Mouse (Mus musculus): ENCODE data around the gene Cd59b.
A peak's percentile ranks its signal among the peaks of the same experiment; 100 is the strongest.

Cd59b gene

DNA sequence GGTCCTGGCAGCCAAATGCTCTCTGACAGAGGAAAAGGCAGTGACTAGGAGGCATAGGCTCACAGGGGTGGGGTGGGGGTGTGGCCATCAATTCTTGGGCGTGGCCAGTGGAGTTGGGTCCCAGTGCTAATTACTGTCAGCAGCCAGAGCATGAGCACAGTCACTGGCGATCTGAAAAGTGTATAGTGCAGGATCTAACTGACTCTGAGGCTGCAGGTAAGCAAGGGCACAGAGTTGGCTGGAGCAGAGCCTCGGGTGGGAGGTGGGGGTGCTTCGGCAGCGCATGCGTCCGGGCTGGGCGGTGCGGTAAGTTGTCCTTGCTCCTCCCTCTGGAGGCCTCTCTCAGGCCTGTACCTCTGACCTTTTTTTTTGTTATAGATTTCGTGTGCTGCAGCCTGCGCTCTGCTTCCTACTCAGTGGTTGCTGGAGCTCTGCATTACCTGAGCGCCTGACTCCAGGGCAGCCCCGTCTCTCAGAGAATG is at the start of gene Cd59b:
Gene Cd59b, plus strand, starts transcription at position 146 of the 482 bp plus-strand sequence.
- DNase-seq (ENCODE audit: low spot score in 2 of 2) = no peak

- no peak for DNase-seq (ENCODE audit: low spot score in 2 of 2)
Measured at GRCm38 (mm10) chr2:104023096-104023495, 46.6 kb upstream of the Cd59b start.

DNA sequence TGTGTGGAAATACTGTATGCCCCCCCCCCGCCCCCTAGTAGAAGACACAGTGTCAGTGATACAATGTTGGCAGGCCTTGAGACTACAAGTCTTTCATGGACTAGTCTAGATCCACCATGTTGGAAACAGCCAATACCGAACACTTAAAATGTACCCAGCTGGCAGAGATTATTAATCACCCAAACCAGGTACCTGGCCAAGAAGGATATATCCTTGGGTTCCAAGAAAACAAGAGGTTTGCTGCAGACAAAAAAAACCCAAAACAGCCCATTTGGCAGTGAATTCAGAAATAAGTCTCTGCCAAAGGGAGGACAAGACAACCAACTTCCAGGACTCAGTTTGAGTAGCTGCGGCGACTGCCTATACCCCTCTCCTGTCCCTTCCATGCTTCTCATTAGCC is 45.0 kb upstream of the Cd59b start:
- DNase-seq (ENCODE audit: low spot score in 2 of 2) = no peak

- peak; percentile 57 to 71 for DNase-seq (ENCODE audit: low spot score in 2 of 2)
Measured at GRCm38 (mm10) chr2:104027458-104028138, 42.1 kb upstream of the Cd59b start, which contains the start of gene Fbxo3. Fbxo3 (plus strand) TSS chr2:104027721.

DNA sequence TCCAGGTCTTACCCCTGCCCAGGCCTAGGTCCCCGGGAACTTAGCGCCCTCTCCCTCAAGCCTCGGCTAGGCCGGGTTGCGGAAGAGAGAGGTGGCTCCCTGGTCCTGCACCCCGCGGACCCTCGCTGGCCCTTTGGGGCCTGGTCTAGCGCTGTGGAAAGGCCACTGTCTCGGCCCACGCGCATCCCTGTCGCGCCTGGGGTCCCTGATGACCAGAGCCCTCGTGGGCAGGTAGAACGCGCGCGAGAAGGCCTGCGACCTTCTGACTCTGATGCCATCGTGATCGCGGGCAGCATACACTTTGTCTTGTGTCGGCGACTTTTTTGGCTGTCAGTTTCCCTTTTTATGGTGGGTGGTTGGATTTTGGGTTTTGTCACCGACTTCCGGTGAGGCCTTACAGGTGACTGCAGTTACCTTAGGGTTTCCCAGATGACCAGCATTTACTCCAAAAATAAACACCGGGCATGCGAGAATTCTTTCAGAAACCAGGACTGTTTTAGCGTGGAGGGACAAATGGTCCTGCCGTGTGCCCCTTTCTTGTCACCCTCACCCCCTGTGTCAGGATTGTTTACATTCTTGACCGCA is 41.4 kb upstream of the Cd59b start, which contains the start of gene 4931422A03Rik:
Gene 4931422A03Rik, minus strand, starts transcription at position 223 of the 585 bp plus-strand sequence.
- DNase-seq (ENCODE audit: low spot score in 2 of 2) = no peak

GRCm38 (mm10) chr2:104029074-104029473 is 40.6 kb upstream of the Cd59b start:
- DNase-seq (ENCODE audit: low spot score in 2 of 2) = no peak

GRCm38 (mm10) chr2:104030381-104030780 is 39.3 kb upstream of the Cd59b start:
- no peak for DNase-seq (ENCODE audit: low spot score in 2 of 2)

DNA sequence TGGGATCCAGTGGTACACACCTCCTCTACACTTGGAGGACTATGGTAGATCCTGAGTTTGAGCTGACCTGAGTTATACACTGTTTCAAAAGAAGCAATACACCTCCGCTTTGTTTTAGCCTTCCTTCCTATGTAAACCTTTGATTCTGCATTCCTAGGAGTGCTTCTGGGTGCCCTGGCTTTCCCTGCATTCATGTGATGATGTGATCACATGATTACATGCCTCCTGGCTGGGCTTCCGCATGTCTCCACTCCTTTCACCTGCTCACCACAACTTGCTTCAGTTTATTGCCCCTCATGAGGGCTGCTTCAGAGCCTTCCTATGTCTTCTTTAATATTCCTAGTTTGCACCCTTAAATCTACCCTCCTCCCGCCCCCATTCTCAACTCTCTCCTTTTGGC is 37.6 kb upstream of the Cd59b start:
- no peak for DNase-seq (ENCODE audit: low spot score in 2 of 2)

GRCm38 (mm10) chr2:104034832-104035472 is 34.7 kb upstream of the Cd59b start:
- DNase-seq (ENCODE audit: low spot score in 2 of 2) = peak; percentile 25 to 71

DNA sequence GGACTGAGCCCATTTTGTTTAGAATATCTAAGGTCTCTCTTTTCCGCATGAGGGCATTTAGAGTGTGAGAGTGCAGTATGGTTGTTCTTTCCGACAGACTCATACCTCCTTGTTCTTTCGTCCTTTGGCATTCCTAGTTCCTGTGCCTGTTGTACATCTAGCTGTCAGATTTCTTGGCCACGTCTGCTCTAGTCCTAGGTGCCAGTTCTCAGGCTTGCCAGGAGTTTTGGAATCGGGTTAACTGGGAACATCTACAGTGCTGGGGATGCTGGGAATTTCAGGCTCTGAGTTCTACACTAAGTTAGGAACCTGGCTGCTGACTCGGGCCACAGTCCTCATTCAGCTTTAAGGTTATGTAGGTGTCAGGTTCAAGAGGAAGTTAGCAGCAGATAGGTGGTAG is 34.1 kb upstream of the Cd59b start:
- no peak for DNase-seq (ENCODE audit: low spot score in 2 of 2)

GRCm38 (mm10) chr2:104036316-104036715 is 33.3 kb upstream of the Cd59b start:
- no peak for DNase-seq (ENCODE audit: low spot score in 2 of 2)

GRCm38 (mm10) chr2:104038236-104038635 is 31.4 kb upstream of the Cd59b start:
- no peak for DNase-seq (ENCODE audit: low spot score in 2 of 2)

GRCm38 (mm10) chr2:104041632-104042031 is 28.0 kb upstream of the Cd59b start:
- no peak for DNase-seq (ENCODE audit: low spot score in 2 of 2)

DNA sequence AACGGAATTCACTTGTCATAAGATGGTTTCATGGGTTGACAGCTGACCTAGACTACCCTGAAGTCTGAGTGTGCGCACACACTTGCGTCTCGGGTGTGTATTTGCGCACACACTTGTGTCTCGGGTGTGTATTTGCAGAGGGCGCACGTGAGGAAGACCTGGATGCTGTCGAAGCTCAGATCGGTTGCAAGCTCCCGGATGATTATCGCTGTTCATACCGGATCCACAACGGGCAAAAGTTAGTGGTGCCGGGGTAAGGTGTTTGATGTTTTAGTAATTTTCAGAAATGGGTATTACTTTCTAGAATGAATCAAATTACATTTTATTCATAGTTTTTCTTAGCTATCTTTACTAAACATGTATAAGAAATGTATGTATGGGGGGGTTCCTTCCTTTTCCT is 26.9 kb upstream of the Cd59b start:
- no peak for DNase-seq (ENCODE audit: low spot score in 2 of 2)

GRCm38 (mm10) chr2:104043624-104044478 is 25.8 kb upstream of the Cd59b start:
- DNase-seq (ENCODE audit: low spot score in 2 of 2) = no peak

DNA sequence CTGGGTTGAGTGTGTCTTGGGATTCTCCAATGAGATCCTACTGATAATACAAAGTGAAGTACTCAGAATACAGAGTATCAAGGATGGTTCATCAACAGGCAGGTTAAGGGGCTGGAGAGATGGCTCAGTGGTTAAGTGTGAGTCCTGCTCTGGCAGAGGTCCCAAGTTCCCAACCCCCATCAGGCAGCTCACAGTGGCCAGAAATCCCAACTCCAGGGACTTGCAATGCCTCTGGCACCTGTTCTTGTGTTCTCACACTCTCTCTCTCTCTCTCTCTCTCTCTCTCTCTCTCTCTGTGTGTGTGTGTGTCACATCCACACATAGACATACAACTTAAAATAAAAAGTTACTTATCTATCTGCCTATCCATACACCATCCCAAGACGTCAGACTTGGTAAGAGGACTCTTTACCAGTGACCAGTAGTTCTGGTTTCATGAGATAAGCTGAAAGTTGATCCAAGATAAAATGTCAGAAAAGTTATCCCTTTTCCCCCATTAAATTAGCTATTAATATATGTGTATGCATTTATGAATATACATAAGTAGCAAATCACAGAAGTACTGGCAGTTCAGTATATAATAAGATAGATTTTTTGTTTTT is 25.1 kb upstream of the Cd59b start:
- DNase-seq (ENCODE audit: low spot score in 2 of 2) = no peak

GRCm38 (mm10) chr2:104058381-104058780 is 11.3 kb upstream of the Cd59b start:
- no peak for DNase-seq (ENCODE audit: low spot score in 2 of 2)

- DNase-seq (ENCODE audit: low spot score in 2 of 2) = no peak
Measured at GRCm38 (mm10) chr2:104058954-104059353, 10.7 kb upstream of the Cd59b start.

GRCm38 (mm10) chr2:104059786-104060185 is 9.9 kb upstream of the Cd59b start:
- no peak for DNase-seq (ENCODE audit: low spot score in 2 of 2)

GRCm38 (mm10) chr2:104060996-104061395 is 8.7 kb upstream of the Cd59b start:
- no peak for DNase-seq (ENCODE audit: low spot score in 2 of 2)

GRCm38 (mm10) chr2:104062665-104063064 is 7.0 kb upstream of the Cd59b start:
- DNase-seq (ENCODE audit: low spot score in 2 of 2) = no peak

Data from frontal cortex, postnatal 14 days (tissue).